Mouse (Mus musculus) retina, adult 2 months (tissue): Measurements from ENCODE around the gene Adcy9.

ENCODE experiments used
- DNase-seq: peaks from one replicate; pipeline ENCODE4 v3.0.0-alpha.2; 2012; ENCODE audit warnings: low read depth, low spot score

The Adcy9 gene

GRCm38 (mm10) chr16:4420298-4421054 lies at the start of gene Adcy9:
Gene Adcy9, minus strand, starts transcription at chr16:4420498.
- peak; percentile 78 for DNase-seq

DNA sequence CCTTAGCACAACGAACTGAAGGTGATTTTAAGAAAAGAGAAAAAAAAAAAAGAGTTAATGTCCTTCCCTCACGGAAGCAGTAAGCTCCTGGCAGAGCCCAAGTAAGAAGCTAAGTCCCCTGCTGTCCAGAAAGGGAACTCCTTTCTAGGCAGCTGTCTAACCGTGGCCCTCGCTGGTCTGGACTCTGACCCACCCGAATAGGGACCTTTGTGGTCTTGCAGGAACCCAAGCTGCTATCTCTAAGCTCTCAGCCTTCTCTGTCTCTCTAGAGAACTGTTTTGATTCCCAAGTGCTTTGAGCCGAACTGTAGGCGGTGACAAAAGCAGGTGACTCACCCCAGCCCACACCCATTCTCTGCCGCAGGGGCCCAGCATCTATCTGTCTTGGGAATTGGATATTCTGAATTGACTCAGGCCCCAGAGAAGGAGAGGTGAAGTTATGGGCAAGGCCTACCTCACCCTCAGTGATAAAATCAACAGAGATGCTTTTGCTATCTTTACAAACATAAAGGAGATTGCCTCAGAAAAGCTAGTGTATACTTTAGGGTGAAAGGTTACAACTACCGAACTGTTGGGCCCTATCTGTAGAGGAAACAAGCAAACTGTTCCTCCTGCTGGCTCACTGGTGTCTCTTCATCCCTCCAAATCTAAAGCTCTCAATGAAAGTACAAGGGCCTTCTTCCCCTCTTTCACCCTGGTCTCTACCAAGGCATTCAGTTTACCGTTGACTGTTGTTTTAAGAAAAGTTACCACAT lies 49.5 kb upstream of the Adcy9 start:
- no peak for DNase-seq

GRCm38 (mm10) chr16:4464529-4465089 lies 44.3 kb upstream of the Adcy9 start:
- DNase-seq = no peak

DNA sequence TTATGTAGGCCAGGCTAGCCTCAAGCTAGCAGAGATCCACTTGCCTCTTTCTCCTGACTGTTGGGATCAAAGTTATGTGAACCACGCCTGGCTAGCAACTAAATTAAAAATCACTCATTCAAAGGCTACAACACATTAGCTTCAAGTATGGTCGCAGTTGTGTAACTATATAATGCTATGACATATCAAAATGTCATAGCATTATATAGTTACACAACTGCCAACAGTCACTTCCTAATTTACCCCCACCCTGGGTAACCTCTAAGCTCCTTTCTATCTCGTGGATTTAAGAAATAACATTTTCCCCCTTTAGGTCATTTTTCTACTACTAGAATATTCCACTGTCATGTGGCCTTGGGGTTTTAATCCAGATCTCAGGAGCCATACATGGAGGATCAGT lies 37.6 kb upstream of the Adcy9 start:
- no peak for DNase-seq

GRCm38 (mm10) chr16:4456391-4456790 lies 36.1 kb upstream of the Adcy9 start:
- no peak for DNase-seq

DNA sequence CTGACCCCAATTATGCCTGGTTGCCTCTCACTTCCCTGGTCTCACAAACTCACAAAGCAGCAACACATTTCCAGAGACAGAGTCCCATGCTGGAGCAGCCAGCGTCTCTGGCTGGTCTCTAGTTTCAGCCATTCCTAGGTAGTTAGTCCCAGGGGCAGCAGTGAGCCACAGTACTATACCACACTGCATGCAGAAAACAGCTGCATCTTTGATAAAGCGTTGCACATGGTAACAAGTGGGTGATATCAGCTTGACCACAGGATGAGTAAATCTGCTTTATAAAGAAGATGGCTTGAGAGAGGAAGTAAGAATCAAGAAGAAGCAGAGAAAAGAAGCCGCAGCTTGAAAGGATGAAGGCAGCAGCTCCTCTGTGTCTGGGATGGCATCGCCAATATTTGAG lies 35.4 kb upstream of the Adcy9 start:
- no peak for DNase-seq

DNA sequence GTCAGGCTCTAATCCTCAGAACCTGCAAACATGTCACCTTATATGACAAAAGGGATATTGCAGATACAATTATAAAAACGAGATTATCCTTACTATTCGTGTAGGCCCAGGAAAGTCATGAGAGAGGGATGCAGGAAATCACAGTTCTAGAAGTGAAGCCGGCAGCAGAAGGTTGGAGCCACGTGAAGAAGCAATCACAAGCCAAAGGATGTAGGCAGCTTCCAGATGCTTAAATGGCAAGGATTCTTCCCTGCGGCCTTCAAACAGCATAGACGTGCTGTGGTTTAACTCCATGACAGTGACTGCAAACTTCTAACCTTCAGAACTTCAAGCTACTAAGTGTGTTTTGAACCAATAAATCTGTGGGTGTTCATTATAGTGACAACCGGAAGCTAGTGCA lies 34.3 kb upstream of the Adcy9 start:
- DNase-seq = no peak

- no peak for DNase-seq
Measured at GRCm38 (mm10) chr16:4449418-4449817, 29.1 kb upstream of the Adcy9 start.

- DNase-seq = no peak
Measured at GRCm38 (mm10) chr16:4448235-4448634, 27.9 kb upstream of the Adcy9 start.

DNA sequence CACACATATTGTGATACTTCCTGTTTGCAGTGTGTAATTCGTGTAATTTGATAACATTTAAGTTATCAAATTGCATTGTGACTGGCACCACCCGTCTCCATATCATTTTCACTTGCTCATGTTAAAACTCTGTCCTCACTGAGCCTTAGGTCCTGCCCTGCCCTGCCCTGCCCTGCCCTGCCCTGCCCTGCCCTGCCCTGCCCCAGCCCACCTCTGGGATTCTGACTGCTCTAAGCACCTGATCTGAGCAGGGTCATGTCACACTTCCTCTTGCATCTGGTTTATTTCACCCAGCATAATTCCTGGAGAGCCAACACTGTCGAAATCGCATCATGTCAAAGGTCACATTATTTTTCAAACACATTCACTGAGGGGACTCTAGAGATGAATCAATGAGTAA lies 26.1 kb upstream of the Adcy9 start:
- DNase-seq = no peak

DNA sequence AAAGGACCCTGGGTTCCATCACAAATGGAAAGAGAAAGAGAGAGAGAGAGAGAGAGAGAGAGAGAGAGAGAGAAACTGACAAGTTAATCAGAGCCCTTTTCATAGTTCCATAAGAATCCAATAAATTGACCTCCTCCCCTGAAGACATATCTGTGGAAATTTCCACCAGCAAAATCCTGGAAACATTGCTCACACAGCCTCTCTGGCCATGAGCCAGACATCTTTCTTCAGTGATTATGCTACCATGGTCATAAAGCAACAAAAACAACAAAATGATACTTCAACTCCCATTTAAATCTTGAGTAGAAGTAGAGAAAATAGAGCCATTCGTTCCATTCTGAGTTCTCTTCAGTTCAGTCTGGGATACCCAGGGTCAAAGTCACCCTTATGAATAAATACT lies 24.1 kb upstream of the Adcy9 start:
- DNase-seq = no peak

DNA sequence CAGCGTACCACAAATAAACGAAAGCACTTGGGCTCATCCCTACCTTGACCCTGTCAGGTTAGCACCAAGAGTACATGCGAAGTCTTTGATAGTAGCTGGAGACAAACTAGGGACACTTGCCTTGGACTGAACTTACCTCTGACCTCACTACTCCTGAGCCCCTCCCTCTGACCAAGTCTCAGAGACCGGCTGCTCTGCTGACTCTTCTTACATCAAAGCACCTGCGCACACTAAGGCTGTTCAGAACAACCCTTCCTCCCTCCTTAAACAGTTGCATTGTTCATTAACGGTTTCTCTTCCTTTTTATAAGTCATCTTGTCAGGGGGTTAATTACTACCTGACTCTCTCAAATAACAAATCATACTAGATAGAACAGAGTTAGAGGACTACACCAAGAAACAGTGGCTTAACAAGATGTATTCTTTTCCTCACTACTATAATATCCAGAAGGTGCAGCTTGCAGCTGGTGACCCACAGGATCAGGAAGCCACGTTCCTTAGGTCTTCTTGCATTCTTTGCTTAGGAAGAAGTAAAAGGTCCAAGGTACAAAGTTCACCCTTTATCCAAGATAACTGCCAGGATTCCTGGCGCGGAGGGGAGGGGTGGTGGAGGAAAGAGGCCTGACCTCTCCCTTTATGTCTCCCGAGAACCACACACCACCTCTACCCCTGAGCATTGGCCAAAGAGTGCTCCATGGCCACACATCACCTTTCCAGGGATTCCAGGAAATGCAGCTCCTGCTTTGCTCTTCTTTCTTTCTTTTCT lies 19.2 kb upstream of the Adcy9 start:
- DNase-seq = no peak

DNA sequence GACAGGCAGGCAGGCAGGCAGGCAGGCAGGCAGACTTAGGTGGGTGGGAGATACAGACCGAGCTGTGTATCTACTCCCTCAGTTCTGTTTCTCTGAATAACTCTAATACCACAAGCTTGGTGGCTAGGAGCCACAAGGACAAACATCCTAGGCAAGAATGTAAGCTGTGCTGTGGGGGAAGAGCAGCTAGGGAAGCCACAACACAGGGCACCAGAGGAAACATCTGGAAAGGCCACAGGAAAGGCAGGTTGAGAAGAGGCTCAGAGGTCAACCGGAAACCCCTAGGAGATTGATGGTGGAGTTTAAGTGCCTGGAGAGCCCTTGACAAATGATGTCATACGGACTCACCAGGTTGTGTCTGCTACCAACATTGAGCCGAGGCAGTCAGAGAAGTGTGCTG lies 16.4 kb upstream of the Adcy9 start:
- no peak for DNase-seq

- no peak for DNase-seq
Measured at GRCm38 (mm10) chr16:4435371-4435770, 15.1 kb upstream of the Adcy9 start.

DNA sequence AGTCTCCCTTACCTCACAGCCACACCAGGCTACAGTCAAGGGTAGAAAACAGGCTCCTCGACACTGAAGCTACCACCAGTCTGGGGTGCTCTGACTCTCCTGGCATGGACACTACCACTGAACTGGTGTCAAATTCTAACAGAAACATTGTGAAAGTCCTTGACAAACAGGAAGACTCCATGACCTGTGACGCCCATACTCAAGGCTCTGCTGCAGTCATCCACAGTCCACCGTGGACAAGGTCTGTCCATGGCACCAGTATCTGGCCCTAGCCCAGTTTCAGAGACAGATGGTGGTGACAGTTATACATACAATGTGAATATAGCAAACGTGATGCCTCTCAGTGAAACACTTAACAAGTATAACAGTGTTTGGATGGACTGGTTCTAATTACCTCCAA lies 11.5 kb upstream of the Adcy9 start:
- DNase-seq = no peak

- DNase-seq = no peak
Measured at GRCm38 (mm10) chr16:4431013-4431412, 10.7 kb upstream of the Adcy9 start.

- no peak for DNase-seq
Measured at GRCm38 (mm10) chr16:4430232-4430631, 9.9 kb upstream of the Adcy9 start.

- DNase-seq = no peak
Measured at GRCm38 (mm10) chr16:4425658-4426234, 5.4 kb upstream of the Adcy9 start.

DNA sequence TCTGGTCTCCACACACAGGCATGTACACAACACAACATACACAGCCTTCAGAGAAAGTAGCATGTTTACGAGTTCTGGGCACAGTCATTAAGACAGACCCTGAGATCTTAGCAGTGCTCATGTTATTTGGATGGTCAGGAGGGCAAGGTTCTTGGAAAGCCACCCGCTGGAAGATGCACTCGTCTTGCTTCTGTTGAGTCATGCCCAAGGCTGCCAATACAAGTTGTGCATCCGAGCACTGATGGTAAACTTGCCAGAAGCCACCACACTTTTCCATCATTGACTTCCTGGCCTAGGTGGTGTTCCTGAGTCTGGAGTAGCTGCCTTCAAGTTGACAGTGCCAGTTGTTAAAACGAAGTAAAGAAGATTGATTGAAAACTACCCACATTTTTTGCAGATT lies 3.3 kb upstream of the Adcy9 start:
- no peak for DNase-seq

DNA sequence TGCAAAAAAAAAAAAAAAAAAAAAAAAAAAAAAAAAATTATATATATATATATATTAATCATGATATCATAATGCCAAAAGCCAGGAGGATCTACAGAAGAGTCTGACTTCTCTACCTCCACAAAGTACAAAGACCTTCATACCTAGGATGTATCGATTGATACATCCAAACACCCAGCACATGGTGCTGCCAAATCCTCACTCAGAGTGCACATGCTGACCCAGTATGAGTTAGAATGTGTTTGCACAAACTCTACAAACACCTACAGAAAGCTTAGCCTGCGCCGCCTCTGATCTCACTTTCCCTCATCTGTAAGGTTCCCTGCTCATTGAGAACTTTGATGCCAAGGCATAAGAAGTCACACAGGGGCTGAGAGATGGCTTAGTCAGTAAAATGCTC lies 2.7 kb upstream of the Adcy9 start:
- DNase-seq = no peak

DNA sequence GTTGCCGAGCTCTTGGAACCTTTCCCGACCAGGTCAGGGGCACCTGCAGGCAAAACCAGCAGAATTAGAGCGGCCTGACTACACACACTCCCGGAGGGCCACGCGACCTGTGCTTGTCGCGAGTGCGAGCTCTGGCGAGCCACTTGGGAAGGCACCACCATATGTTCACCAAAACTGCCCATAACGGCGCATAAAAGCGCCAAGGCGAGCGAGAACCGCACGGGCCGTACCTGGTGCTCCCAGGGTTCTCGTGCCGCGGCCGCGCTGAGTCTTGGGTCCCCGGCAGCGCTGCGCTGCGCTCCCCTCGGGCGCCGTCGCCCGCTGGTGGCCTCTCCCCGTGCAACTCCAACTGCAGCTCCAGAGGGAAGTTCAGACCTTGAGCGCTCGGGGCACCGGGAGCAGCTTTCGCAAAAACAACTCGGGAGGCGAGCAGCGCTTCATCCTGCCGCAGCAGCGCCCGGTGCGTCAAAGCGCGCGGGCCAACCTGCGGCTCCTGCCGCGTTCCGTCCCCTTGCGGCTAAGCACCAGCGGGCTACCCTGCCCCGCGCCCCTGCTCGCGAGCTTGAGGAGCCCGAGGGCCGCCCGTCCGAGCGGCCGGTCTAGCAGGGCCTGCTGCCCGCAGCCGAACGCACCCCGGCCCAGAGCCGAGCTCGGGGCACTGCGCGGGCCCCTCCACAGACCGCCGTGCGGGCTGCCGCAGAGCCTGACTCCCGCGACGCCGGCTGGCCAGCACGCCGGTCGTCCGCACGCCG lies 576 bp downstream of the Adcy9 start:
- DNase-seq = peak; percentile 13
